Mouse (Mus musculus) CH12.LX (cell line): ENCODE results near the gene Cdh23. TPM values are rescaled to one million over a fixed set of nuclear protein-coding genes. Genes with fewer than 3 reads are reported as not detected.

Experiments used
- DNase-seq: peaks from one replicate; pipeline ENCODE4 v3.0.0-alpha.2; 2013; ENCODE audit errors: extremely low read depth
- H3K27ac ChIP-seq: 2 replicates; pipeline ENCODE4 v1.5.1; 2012; ENCODE audit warnings: low read depth, mild to moderate bottlenecking, control low read depth, moderate library complexity; ENCODE audit not compliant: insufficient read depth
- H3K27me3 ChIP-seq: replicated peaks from 2 replicates; pipeline ENCODE3; 2012; ENCODE audit warnings: inconsistent platforms
- H3K36me3 ChIP-seq, 2 experiments: replicated peaks in 1 of 2; 2 replicates each; pipeline versions ENCODE3 to v1.6.1; 2012; ENCODE audit warnings: inconsistent platforms in 1 of 2, low read length in 1 of 2, mild to moderate bottlenecking in 1 of 2, mixed read lengths in 1 of 2, moderate library complexity in 1 of 2; ENCODE audit not compliant: control insufficient read depth in 1 of 2, insufficient read depth in 1 of 2
- H3K4me1 ChIP-seq, 2 experiments: 2 replicates each; pipeline ENCODE4 v1.6.1; 2012; ENCODE audit warnings: inconsistent platforms in 1 of 2, moderate library complexity in 1 of 2; ENCODE audit not compliant: insufficient read depth in 2 of 2, control insufficient read depth in 1 of 2
- H3K4me2 ChIP-seq: 2 replicates; pipeline ENCODE4 v1.6.1; 2012; ENCODE audit warnings: low read depth, mild to moderate bottlenecking, control low read depth; ENCODE audit not compliant: poor library complexity, insufficient read depth, severe bottlenecking
- H3K4me3 ChIP-seq, 3 experiments: fragments of 150-350 bp in 1 of 3; sonication (generic) in 1 of 3; replicated peaks in 1 of 3; 2 replicates each; pipeline versions ENCODE3 to v1.5.1; 2011 to 2012; ENCODE audit warnings: low read depth in 2 of 3, low read length in 2 of 3, mild to moderate bottlenecking in 2 of 3, moderate library complexity in 2 of 3, control low read depth in 1 of 3, improper control_type of control experiment in 1 of 3, inconsistent platforms in 1 of 3, mixed read lengths in 1 of 3; ENCODE audit not compliant: poor library complexity in 1 of 3
- H3K79me2 ChIP-seq: replicated peaks from 2 replicates; pipeline ENCODE4 v1.6.1; 2012; ENCODE audit warnings: mild to moderate bottlenecking, moderate library complexity; ENCODE audit not compliant: control insufficient read depth, poor library complexity, insufficient read depth, severe bottlenecking; ENCODE audit errors: extremely low read depth
- H3K9ac ChIP-seq: 2 replicates; pipeline ENCODE4 v1.6.1; 2012; ENCODE audit warnings: low read depth, mild to moderate bottlenecking, control low read depth, moderate library complexity; ENCODE audit not compliant: insufficient read depth
- H3K9me3 ChIP-seq: replicated peaks from 2 replicates; pipeline ENCODE3; 2012; ENCODE audit warnings: low read length, inconsistent platforms, mixed read lengths
- BHLHE40 ChIP-seq: IDR thresholded peaks from 2 replicates; pipeline ENCODE4 v1.6.1; 2011; ENCODE audit warnings: mild to moderate bottlenecking, low read depth, low read length, improper control_type of control experiment
- CHD2 ChIP-seq: IDR thresholded peaks from 2 replicates; pipeline ENCODE4 v1.6.1; 2011; ENCODE audit warnings: low read length, improper control_type of control experiment
- CTCF ChIP-seq, 2 experiments: IDR thresholded peaks in 1 of 2; conservative IDR thresholded peaks in 1 of 2; 2 replicates each; pipeline ENCODE4 v1.5.1; 2011 to 2012; ENCODE audit warnings: low read depth in 2 of 2, low read length in 2 of 2, improper control_type of control experiment in 1 of 2, inconsistent platforms in 1 of 2, mild to moderate bottlenecking in 1 of 2, moderate library complexity in 1 of 2
- E2F4 ChIP-seq: IDR thresholded peaks from 2 replicates; pipeline ENCODE4 v1.6.1; 2011; ENCODE audit warnings: low read depth, low read length, improper control_type of control experiment; ENCODE audit not compliant: insufficient replicate concordance
- ELF1 ChIP-seq: IDR thresholded peaks from 2 replicates; pipeline ENCODE4 v1.6.1; 2014; ENCODE audit warnings: low read depth, mild to moderate bottlenecking, inconsistent platforms, low read length, improper control_type of control experiment
- EP300 ChIP-seq: IDR thresholded peaks from 2 replicates; pipeline ENCODE4 v1.6.1; 2011; ENCODE audit warnings: low read length, improper control_type of control experiment
- ETS1 ChIP-seq: conservative IDR thresholded peaks from 2 replicates; pipeline ENCODE4 v1.6.1; 2012; ENCODE audit warnings: low read depth, mild to moderate bottlenecking, inconsistent platforms, low read length, improper control_type of control experiment, moderate library complexity
- GABPA ChIP-seq: IDR thresholded peaks from 2 replicates; pipeline ENCODE4 v1.6.1; 2012; ENCODE audit warnings: low read depth, low read length, improper control_type of control experiment, inconsistent platforms; ENCODE audit not compliant: insufficient replicate concordance
- IRF4 ChIP-seq: IDR thresholded peaks from 2 replicates; pipeline ENCODE4 v1.6.1; 2014; ENCODE audit warnings: low read depth, mild to moderate bottlenecking, inconsistent platforms, low read length, improper control_type of control experiment
- KAT2A ChIP-seq: IDR thresholded peaks from 2 replicates; pipeline ENCODE4 v1.6.1; 2012; ENCODE audit warnings: low read length, improper control_type of control experiment, inconsistent platforms; ENCODE audit not compliant: insufficient replicate concordance
- MAFK ChIP-seq: IDR thresholded peaks from 2 replicates; pipeline ENCODE4 v1.6.1; 2011; ENCODE audit warnings: low read length, improper control_type of control experiment; ENCODE audit not compliant: insufficient replicate concordance
- MAX ChIP-seq: IDR thresholded peaks from 2 replicates; pipeline ENCODE4 v1.6.1; 2011; ENCODE audit warnings: low read length, improper control_type of control experiment
- MAZ ChIP-seq: IDR thresholded peaks from 2 replicates; pipeline ENCODE4 v1.6.1; 2012; ENCODE audit warnings: low read depth, mild to moderate bottlenecking, inconsistent platforms, low read length, improper control_type of control experiment, moderate library complexity
- MEF2A ChIP-seq: IDR thresholded peaks from 2 replicates; pipeline ENCODE4 v1.6.1; 2014; ENCODE audit warnings: low read depth, mild to moderate bottlenecking, inconsistent platforms, low read length, improper control_type of control experiment, borderline replicate concordance
- MYC ChIP-seq: IDR thresholded peaks from 2 replicates; pipeline ENCODE4 v1.6.1; 2011; ENCODE audit warnings: low read depth, mild to moderate bottlenecking, improper control_type of control experiment, low read length
- NELFE ChIP-seq: IDR thresholded peaks from 2 replicates; pipeline ENCODE4 v1.6.1; 2011; ENCODE audit warnings: low read depth, low read length, improper control_type of control experiment
- NRF1 ChIP-seq: IDR thresholded peaks from 2 replicates; pipeline ENCODE4 v1.6.1; 2014; ENCODE audit warnings: low read depth, mild to moderate bottlenecking, inconsistent platforms, low read length, improper control_type of control experiment, moderate library complexity
- PAX5 ChIP-seq: IDR thresholded peaks from 2 replicates; pipeline ENCODE4 v1.6.1; 2012; ENCODE audit warnings: low read length, inconsistent platforms, mixed read lengths
- POLR2A ChIP-seq: IDR thresholded peaks from 2 replicates; pipeline ENCODE4 v1.6.1; 2011; ENCODE audit warnings: low read depth, mild to moderate bottlenecking, improper control_type of control experiment, low read length
- RAD21 ChIP-seq: IDR thresholded peaks from 2 replicates; pipeline ENCODE4 v1.6.1; 2011; ENCODE audit warnings: low read depth, mild to moderate bottlenecking, low read length, improper control_type of control experiment, moderate library complexity
- RCOR1 ChIP-seq: conservative IDR thresholded peaks from 2 replicates; pipeline ENCODE4 v1.6.1; 2012; ENCODE audit warnings: low read depth, mild to moderate bottlenecking, inconsistent platforms, low read length, improper control_type of control experiment
- SIN3A ChIP-seq: IDR thresholded peaks from 2 replicates; pipeline ENCODE4 v1.6.1; 2012; ENCODE audit warnings: low read length, improper control_type of control experiment, inconsistent platforms
- TBP ChIP-seq: conservative IDR thresholded peaks from 2 replicates; pipeline ENCODE4 v1.6.1; 2011; ENCODE audit warnings: low read depth, low read length, improper control_type of control experiment
- UBTF ChIP-seq: IDR thresholded peaks from 2 replicates; pipeline ENCODE4 v1.6.1; 2012; ENCODE audit warnings: low read depth, mild to moderate bottlenecking, inconsistent platforms, low read length, improper control_type of control experiment, moderate library complexity
- USF1 ChIP-seq: IDR thresholded peaks from 2 replicates; pipeline ENCODE4 v1.6.1; 2014; ENCODE audit warnings: low read depth, mild to moderate bottlenecking, inconsistent platforms, low read length, improper control_type of control experiment
- USF2 ChIP-seq: conservative IDR thresholded peaks from 2 replicates; pipeline ENCODE4 v1.6.1; 2011; ENCODE audit warnings: low read depth, low read length, improper control_type of control experiment
- ZC3H11A ChIP-seq: IDR thresholded peaks from 2 replicates; pipeline ENCODE4 v1.6.1; 2012; ENCODE audit warnings: low read depth, mild to moderate bottlenecking, inconsistent platforms, low read length, improper control_type of control experiment
- ZKSCAN1 ChIP-seq: IDR thresholded peaks from 2 replicates; pipeline ENCODE4 v1.6.1; 2012; ENCODE audit warnings: low read depth, inconsistent platforms, low read length, improper control_type of control experiment, borderline replicate concordance
- ZMIZ1 ChIP-seq: IDR thresholded peaks from 2 replicates; pipeline ENCODE4 v1.6.1; 2012; ENCODE audit warnings: low read depth, mild to moderate bottlenecking, inconsistent platforms, low read length, improper control_type of control experiment
- dilution Hi-C: fragments of 300-500 bp; cut with MboI; formaldehyde crosslinking; loops from 2 replicates; pipeline ENCODE4 v1.14.3; 2020; ENCODE audit warnings: low sequenced_read_pairs; ENCODE audit not compliant: extremely low pct_unique_long_range_greater_than_20kb, extremely low pct_ligation_motif_present
- in situ Hi-C: fragments of 300-500 bp; cut with MboI; formaldehyde crosslinking; loops from 3 replicates; pipeline ENCODE4 v1.14.3; 2019; ENCODE audit warnings: low sequenced_read_pairs, low pct_ligation_motif_present, low pct_unique_long_range_greater_than_20kb, mixed read lengths
- polyA plus RNA-seq: library from polyadenylated mRNA; unstranded; fragments of >175 nt; gene quantifications from 2 replicates; pipeline ENCODE4 v1.2.1, GENCODE M21; 2012; ENCODE audit warnings: low read depth; ENCODE audit not compliant: insufficient read length
- total RNA-seq, 2 experiments: library from RNA; depleted of rRNA; stranded (reverse); fragments of 300-350 nt in 1 of 2; fragments of >200 nt in 1 of 2; gene quantifications; 2 replicates each; pipeline ENCODE4 v1.2.3; 2012 to 2014

The Cdh23 gene
- total and polyA plus RNA-seq, 3 experiments: 0.20 to 0.73 (median 0.30) TPM

GRCm38 (mm10) chr10:60473782-60474322, 222.4 kb downstream of the Cdh23 start:
- H3K4me2 ChIP-seq: no peak overlapping the region
- no peak overlapping the region for H3K9ac ChIP-seq
- no peaks in the 10 kb centered on the region for H3K79me2 ChIP-seq
- no peak overlapping the region for H3K27ac ChIP-seq
- DNase-seq: no peak
- H3K36me3 ChIP-seq: no peaks in the 10 kb centered on the region
- TF ChIP-seq ZKSCAN1: no peak
- no peak for TF ChIP-seq E2F4
- no peak for TF ChIP-seq ZMIZ1
- TF ChIP-seq GABPA: no peak
- no peak for TF ChIP-seq IRF4
- TF ChIP-seq SIN3A: no peak
- no peak for TF ChIP-seq PAX5
- no peak for TF ChIP-seq ETS1
- no peak for TF ChIP-seq CTCF (conservative IDR thresholded peaks at IDR 0.05 in 1 of 2, IDR thresholded peaks at IDR 0.05 in 1 of 2; ENCODE audit: low read depth in 2 of 2, low read length in 2 of 2)
- no peak for TF ChIP-seq MAZ
- TF ChIP-seq ZC3H11A: no peak
- TF ChIP-seq USF2: no peak
- no peak for TF ChIP-seq MAFK
- no peak for TF ChIP-seq KAT2A
- TF ChIP-seq TBP: no peak
- TF ChIP-seq MEF2A: no peak
- TF ChIP-seq USF1: no peak
- no peak overlapping the region for H3K4me3 ChIP-seq
- no peaks in the 10 kb centered on the region for H3K4me1 ChIP-seq
- no peaks in the 10 kb centered on the region for H3K9me3 ChIP-seq
- peaks cover 92% of the 10 kb centered on the region for H3K27me3 ChIP-seq
- dilution Hi-C loops (no loop called here), in situ Hi-C loops (no loop called here)

- Histone ChIP-seq H3K9me3 (no peaks in the 10 kb centered on the region), H3K27me3 (peaks cover 88% of the 10 kb centered on the region), H3K79me2 (no peaks in the 10 kb centered on the region), H3K9ac (no peak overlapping the region), H3K4me3 (no peak overlapping the region), H3K4me1 (no peaks in the 10 kb centered on the region), H3K4me2 (no peak overlapping the region), H3K36me3 (no peaks in the 10 kb centered on the region), H3K27ac (no peak overlapping the region)
- DNase-seq: no peak
- in situ Hi-C loops (no loop called here), dilution Hi-C loops (no loop called here)
- no peak for TF ChIP-seq MAFK
- no peak for TF ChIP-seq CTCF (conservative IDR thresholded peaks at IDR 0.05 in 1 of 2, IDR thresholded peaks at IDR 0.05 in 1 of 2; ENCODE audit: low read depth in 2 of 2, low read length in 2 of 2)
- no peak for TF ChIP-seq MAX
- no peak for TF ChIP-seq SIN3A
- TF ChIP-seq PAX5: no peak
- no peak for TF ChIP-seq MEF2A
- TF ChIP-seq RAD21: no peak
- no peak for TF ChIP-seq CHD2
- no peak for TF ChIP-seq ZKSCAN1
- no peak for TF ChIP-seq RCOR1
- TF ChIP-seq BHLHE40: no peak
- TF ChIP-seq UBTF: no peak
- no peak for TF ChIP-seq ZC3H11A
- no peak for TF ChIP-seq NRF1
- no peak for TF ChIP-seq ELF1
- TF ChIP-seq MYC: no peak
- TF ChIP-seq NELFE: no peak
- TF ChIP-seq POLR2A: no peak
- TF ChIP-seq EP300: no peak
- TF ChIP-seq USF1: no peak
These were observed 228.5 kb downstream of the Cdh23 start for GRCm38 (mm10) chr10:60467752-60468151.
